Mouse (Mus musculus) olfactory bulb, adult 2 months (tissue): ENCODE measurements around the gene Ms4a13.

ENCODE experiments used
- CTCF ChIP-seq: fragments of 200-500 bp; IDR thresholded peaks from 2 replicates; pipeline ENCODE4 v1.5.1; 2012; ENCODE audit warnings: low read depth, mild to moderate bottlenecking, low read length, moderate library complexity; ENCODE audit not compliant: insufficient read depth
- POLR2A ChIP-seq: fragments of 200-500 bp; IDR thresholded peaks from 2 replicates; pipeline ENCODE4 v1.6.1; 2012; ENCODE audit warnings: mild to moderate bottlenecking, low read depth, low read length, moderate library complexity; ENCODE audit not compliant: insufficient read depth

GRCm38 (mm10) chr19:11234244-11234643, 37.7 kb upstream of the Ms4a13 start:
- TF ChIP-seq CTCF: no peak
- no peak for TF ChIP-seq POLR2A
